Mouse (Mus musculus): ENCODE data around the gene Limch1. TPM values are rescaled to one million over a fixed set of nuclear protein-coding genes. Genes with fewer than 3 reads are reported as not detected.
A peak's percentile ranks its signal among the peaks of the same experiment; 100 is the strongest.

Gene Limch1
- polyA plus RNA-seq, 1 experiment: 15.7 TPM

DNA sequence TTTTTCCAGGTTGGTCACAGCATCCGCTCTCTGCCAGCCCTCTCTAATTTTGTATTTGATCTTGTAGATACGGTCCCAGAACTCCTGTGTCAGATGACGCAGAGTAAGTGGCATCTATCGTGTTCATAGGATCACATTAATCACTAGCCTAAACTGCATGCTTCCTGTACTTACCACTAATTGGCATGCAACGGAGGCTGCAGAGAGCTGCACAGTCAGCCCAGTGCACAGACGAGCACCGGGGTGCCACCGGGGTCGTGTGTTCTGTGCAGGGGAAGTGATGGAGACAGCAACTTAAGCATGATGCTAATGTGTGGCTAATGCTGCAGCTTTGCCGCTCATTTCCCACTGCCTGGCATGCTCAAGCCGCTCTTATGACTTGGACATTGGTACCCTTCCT is 247.4 kb downstream of the Limch1 start:
- H3K27ac ChIP-seq (ENCODE audit: insufficient read depth, low read length): no peak overlapping the region
- H3K36me3 ChIP-seq (ENCODE audit: control insufficient read depth, insufficient read depth, low read length, poor library complexity, severe bottlenecking): no peaks in the 10 kb centered on the region
- no peak for TF ChIP-seq CTCF (IDR thresholded peaks at IDR 0.05; ENCODE audit: low read depth, low read length)
- TF ChIP-seq POLR2A (IDR thresholded peaks at IDR 0.05; ENCODE audit: insufficient read depth, low read length): no peak
- no peak for TF ChIP-seq EP300 (IDR thresholded peaks at IDR 0.05; ENCODE audit: insufficient read depth, low read depth, low read length)
- H3K27me3 ChIP-seq (ENCODE audit: control insufficient read depth, insufficient read depth, low read length, poor library complexity, severe bottlenecking): no peaks in the 10 kb centered on the region
- no peak overlapping the region for H3K4me3 ChIP-seq (ENCODE audit: low read depth, low read length)
- no peaks in the 10 kb centered on the region for H3K9me3 ChIP-seq (replicated peaks; ENCODE audit: control insufficient read depth, insufficient read depth, low read length, poor library complexity, severe bottlenecking)
- no peak overlapping the region for H3K9ac ChIP-seq (ENCODE audit: low read depth, poor library complexity, severe bottlenecking)
- no peaks in the 10 kb centered on the region for H3K4me1 ChIP-seq (ENCODE audit: control insufficient read depth, insufficient read depth, low read length)

DNA sequence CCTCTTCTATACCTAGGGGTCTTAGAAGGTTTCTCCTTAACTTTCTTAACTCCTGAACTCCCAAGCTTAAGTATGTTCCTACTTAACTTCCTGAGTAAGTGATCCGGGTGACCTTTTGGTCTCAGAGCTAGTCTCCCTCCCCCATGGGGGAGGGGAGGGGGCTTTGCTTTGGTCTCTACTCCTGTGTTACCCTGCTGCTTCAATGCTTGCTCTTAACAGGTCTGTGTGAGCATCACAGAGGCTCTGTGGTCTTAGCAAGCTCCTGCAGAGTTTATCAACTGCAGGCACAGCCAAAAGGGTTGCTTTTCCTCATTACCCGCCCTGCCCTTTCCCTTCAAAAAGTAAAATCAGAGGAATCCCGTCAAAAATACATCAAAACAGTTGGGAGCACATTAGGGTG is 250.5 kb downstream of the Limch1 start:
- H3K9ac ChIP-seq (ENCODE audit: low read depth, poor library complexity, severe bottlenecking): no peak overlapping the region
- H3K4me1 ChIP-seq (ENCODE audit: control insufficient read depth, insufficient read depth, low read length): no peaks in the 10 kb centered on the region
- no peaks in the 10 kb centered on the region for H3K36me3 ChIP-seq (ENCODE audit: control insufficient read depth, insufficient read depth, low read length, poor library complexity, severe bottlenecking)
- H3K27ac ChIP-seq (ENCODE audit: insufficient read depth, low read length): no peak overlapping the region
- no peaks in the 10 kb centered on the region for H3K27me3 ChIP-seq (ENCODE audit: control insufficient read depth, insufficient read depth, low read length, poor library complexity, severe bottlenecking)
- TF ChIP-seq POLR2A (IDR thresholded peaks at IDR 0.05; ENCODE audit: insufficient read depth, low read length) (no peak), EP300 (IDR thresholded peaks at IDR 0.05; ENCODE audit: insufficient read depth, low read depth, low read length) (no peak), CTCF (IDR thresholded peaks at IDR 0.05; ENCODE audit: low read depth, low read length) (no peak)
- no peaks in the 10 kb centered on the region for H3K9me3 ChIP-seq (replicated peaks; ENCODE audit: control insufficient read depth, insufficient read depth, low read length, poor library complexity, severe bottlenecking)
- no peak overlapping the region for H3K4me3 ChIP-seq (ENCODE audit: low read depth, low read length)

DNA sequence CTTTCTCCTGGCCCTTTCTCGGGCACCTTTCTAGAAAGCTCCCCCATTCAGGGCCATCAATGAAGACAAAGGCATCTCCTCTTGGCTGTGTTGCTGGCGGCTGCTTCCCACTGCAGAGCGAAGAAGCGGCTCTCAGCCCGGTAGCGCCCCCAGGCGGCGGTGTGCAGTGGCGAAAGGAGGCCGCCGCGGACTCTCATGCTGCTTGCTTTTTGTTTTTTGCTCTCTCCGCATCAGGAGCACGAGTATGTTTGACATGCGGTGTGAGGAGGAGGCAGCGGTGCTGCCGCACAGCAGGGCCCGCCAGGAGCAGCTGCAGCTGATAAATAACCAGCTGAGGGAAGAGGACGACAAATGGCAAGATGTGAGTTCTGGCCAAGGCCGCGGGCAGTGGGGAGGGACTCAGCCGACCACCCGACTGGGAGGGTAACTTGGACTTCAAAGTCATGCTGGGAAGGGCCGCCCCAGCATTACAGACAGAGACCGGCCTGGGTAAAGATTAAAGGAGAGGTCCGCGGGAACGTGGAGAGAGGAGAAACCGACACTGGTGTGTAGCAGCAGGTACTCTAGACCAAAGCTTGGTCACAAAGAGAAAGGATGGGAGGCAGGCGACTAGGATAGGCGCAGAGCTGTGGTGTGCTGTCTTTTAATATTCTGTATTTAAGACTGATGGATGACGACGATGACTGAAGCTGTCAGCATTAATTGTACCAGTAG is 251.4 kb downstream of the Limch1 start:
- peak overlapping the region; percentile 60 for H3K4me3 ChIP-seq (ENCODE audit: low read depth, low read length)
- no peaks in the 10 kb centered on the region for H3K36me3 ChIP-seq (ENCODE audit: control insufficient read depth, insufficient read depth, low read length, poor library complexity, severe bottlenecking)
- no peak overlapping the region for H3K27ac ChIP-seq (ENCODE audit: insufficient read depth, low read length)
- no peaks in the 10 kb centered on the region for H3K9me3 ChIP-seq (replicated peaks; ENCODE audit: control insufficient read depth, insufficient read depth, low read length, poor library complexity, severe bottlenecking)
- H3K9ac ChIP-seq (ENCODE audit: low read depth, poor library complexity, severe bottlenecking): peak overlapping the region; percentile 14; the same call in 1 of the 2 replicates
- no peaks in the 10 kb centered on the region for H3K4me1 ChIP-seq (ENCODE audit: control insufficient read depth, insufficient read depth, low read length)
- no peaks in the 10 kb centered on the region for H3K27me3 ChIP-seq (ENCODE audit: control insufficient read depth, insufficient read depth, low read length, poor library complexity, severe bottlenecking)
- TF ChIP-seq EP300 (IDR thresholded peaks at IDR 0.05; ENCODE audit: insufficient read depth, low read depth, low read length) (0 out of 2 replicates have a peak, but pooled peaks have one; percentile 15), POLR2A (IDR thresholded peaks at IDR 0.05; ENCODE audit: insufficient read depth, low read length) (no peak), CTCF (IDR thresholded peaks at IDR 0.05; ENCODE audit: low read depth, low read length) (peak; percentile 75)

DNA sequence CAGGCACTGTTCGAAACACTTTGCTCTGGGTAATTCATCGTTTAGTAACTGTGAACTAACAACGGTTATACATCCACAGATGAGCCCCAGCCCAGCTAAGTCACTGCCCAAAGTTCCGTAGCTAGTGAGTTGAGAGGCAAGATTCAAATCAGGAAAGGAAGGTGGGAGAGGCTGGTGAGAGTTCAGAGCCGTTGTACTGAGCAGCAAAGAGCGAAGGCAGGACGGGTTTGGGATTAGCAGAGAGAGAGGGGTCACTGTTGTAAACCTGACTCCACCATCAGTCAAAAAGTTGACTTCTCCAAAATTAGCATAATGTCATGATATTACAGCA is 251.9 kb downstream of the Limch1 start:
- Histone ChIP-seq H3K4me1 (ENCODE audit: control insufficient read depth, insufficient read depth, low read length) (no peaks in the 10 kb centered on the region), H3K4me3 (ENCODE audit: low read depth, low read length) (no peak overlapping the region), H3K9ac (ENCODE audit: low read depth, poor library complexity, severe bottlenecking) (no peak overlapping the region), H3K9me3 (replicated peaks; ENCODE audit: control insufficient read depth, insufficient read depth, low read length, poor library complexity, severe bottlenecking) (no peaks in the 10 kb centered on the region), H3K36me3 (ENCODE audit: control insufficient read depth, insufficient read depth, low read length, poor library complexity, severe bottlenecking) (no peaks in the 10 kb centered on the region), H3K27me3 (ENCODE audit: control insufficient read depth, insufficient read depth, low read length, poor library complexity, severe bottlenecking) (no peaks in the 10 kb centered on the region), H3K27ac (ENCODE audit: insufficient read depth, low read length) (no peak overlapping the region)
- TF ChIP-seq CTCF (IDR thresholded peaks at IDR 0.05; ENCODE audit: low read depth, low read length) (no peak), POLR2A (IDR thresholded peaks at IDR 0.05; ENCODE audit: insufficient read depth, low read length) (no peak), EP300 (IDR thresholded peaks at IDR 0.05; ENCODE audit: insufficient read depth, low read depth, low read length) (no peak)

DNA sequence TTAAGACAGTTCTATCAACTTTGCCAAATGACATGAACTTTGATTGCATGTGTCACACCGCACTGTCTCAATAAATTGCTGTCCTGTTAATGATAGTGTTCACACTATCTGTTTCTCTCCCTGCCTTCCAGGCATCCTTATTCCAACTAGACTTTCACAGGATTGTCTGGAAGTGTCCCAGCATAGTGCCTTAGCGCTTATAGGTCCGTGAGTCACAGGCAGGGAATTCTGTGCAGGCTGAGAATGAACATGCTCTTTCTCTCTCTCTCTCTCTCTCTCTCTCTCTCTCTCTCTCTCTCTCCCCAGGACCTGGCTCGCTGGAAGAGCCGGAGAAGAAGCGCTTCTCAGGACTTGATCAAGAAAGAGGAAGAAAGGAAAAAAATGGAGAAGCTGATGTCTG is 252.7 kb downstream of the Limch1 start:
- H3K27me3 ChIP-seq (ENCODE audit: control insufficient read depth, insufficient read depth, low read length, poor library complexity, severe bottlenecking): no peaks in the 10 kb centered on the region
- H3K4me1 ChIP-seq (ENCODE audit: control insufficient read depth, insufficient read depth, low read length): no peaks in the 10 kb centered on the region
- H3K4me3 ChIP-seq (ENCODE audit: low read depth, low read length): no peak overlapping the region

DNA sequence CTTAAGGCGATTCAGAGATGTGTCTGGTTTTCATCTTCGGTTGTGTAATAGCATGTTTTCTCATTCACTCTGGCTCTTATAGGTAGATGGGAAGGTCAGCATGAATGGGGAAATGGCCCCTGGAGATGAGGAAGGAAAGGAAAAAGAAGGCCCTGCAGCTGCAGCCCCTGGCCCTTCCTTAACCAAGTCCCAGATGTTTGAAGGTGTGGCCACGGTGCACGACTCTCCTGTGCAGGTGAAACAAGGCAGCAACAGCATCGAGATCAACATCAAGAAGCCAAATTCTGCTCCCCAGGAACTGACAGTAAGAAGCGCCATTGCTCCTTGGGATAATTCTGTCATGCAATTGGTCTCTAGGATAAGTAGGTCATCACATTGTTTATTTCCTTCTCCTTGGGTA is 256.7 kb downstream of the Limch1 start:
- no peak for TF ChIP-seq EP300 (IDR thresholded peaks at IDR 0.05; ENCODE audit: insufficient read depth, low read depth, low read length)
- no peak for TF ChIP-seq CTCF (IDR thresholded peaks at IDR 0.05; ENCODE audit: low read depth, low read length)
- no peak for TF ChIP-seq POLR2A (IDR thresholded peaks at IDR 0.05; ENCODE audit: insufficient read depth, low read length)
- Histone ChIP-seq H3K27ac (ENCODE audit: insufficient read depth, low read length) (no peak overlapping the region), H3K27me3 (ENCODE audit: control insufficient read depth, insufficient read depth, low read length, poor library complexity, severe bottlenecking) (no peaks in the 10 kb centered on the region), H3K4me1 (ENCODE audit: control insufficient read depth, insufficient read depth, low read length) (peaks cover 4% of the 10 kb centered on the region), H3K9me3 (replicated peaks; ENCODE audit: control insufficient read depth, insufficient read depth, low read length, poor library complexity, severe bottlenecking) (no peaks in the 10 kb centered on the region), H3K4me3 (ENCODE audit: low read depth, low read length) (no peak overlapping the region), H3K36me3 (ENCODE audit: control insufficient read depth, insufficient read depth, low read length, poor library complexity, severe bottlenecking) (no peaks in the 10 kb centered on the region), H3K9ac (ENCODE audit: low read depth, poor library complexity, severe bottlenecking) (no peak overlapping the region)

More for the DNA sequence above, 252.7 kb downstream of the Limch1 start:
- H3K27ac ChIP-seq (ENCODE audit: insufficient read depth, low read length): no peak overlapping the region
- H3K36me3 ChIP-seq (ENCODE audit: control insufficient read depth, insufficient read depth, low read length, poor library complexity, severe bottlenecking): no peaks in the 10 kb centered on the region
- H3K9ac ChIP-seq (ENCODE audit: low read depth, poor library complexity, severe bottlenecking): no peak overlapping the region
- H3K9me3 ChIP-seq (replicated peaks; ENCODE audit: control insufficient read depth, insufficient read depth, low read length, poor library complexity, severe bottlenecking): no peaks in the 10 kb centered on the region
- TF ChIP-seq POLR2A (IDR thresholded peaks at IDR 0.05; ENCODE audit: insufficient read depth, low read length) (no peak), CTCF (IDR thresholded peaks at IDR 0.05; ENCODE audit: low read depth, low read length) (no peak), EP300 (IDR thresholded peaks at IDR 0.05; ENCODE audit: insufficient read depth, low read depth, low read length) (no peak)
